Mouse (Mus musculus): ENCODE data around the gene Thop1.
"Not testable (repeated sequence)": the region's sequence is repeated elsewhere in the genome, so short reads cannot be mapped to it uniquely, and the experiment has no call there.

DNA sequence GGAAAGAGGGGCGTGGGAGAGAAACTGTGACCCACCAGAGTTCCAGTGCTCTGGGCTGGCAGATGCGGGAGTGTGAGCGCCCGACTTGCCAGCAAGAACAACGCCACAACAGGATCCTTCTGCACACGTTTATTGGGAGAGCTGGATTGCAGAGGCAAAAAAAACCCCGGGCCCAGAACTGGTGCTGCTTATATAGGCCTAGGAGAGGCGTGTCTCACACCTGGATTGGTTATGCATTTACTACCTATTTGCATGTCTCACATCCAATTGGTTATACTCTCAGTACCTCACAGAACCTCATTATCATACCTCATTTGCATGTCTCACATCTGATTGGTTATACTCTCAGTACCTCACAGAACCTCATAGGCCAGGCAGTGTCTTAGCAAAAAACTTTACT, 5.3 kb upstream of the Thop1 start:
- not testable (repeated sequence) for TF ChIP-seq POLR2A (IDR thresholded peaks at IDR 0.05; ENCODE audit: control insufficient read depth, extremely low read depth, insufficient read depth, low read length, poor library complexity); CTCF (IDR thresholded peaks at IDR 0.05; ENCODE audit: borderline replicate concordance, control insufficient read depth, extremely low read depth, insufficient read depth, low read length, poor library complexity)

Data from thymus, adult 2 months (tissue).